Mouse (Mus musculus) heart, postnatal 0 days (tissue): ENCODE results near the gene Klhl32.

Experiments
- CTCF ChIP-seq: IDR thresholded peaks from 2 replicates; pipeline ENCODE4 v1.5.1; 2016; ENCODE audit warnings: antibody characterized with exemption, control low read depth, low read depth
- EP300 ChIP-seq: IDR thresholded peaks from 2 replicates; pipeline ENCODE4 v1.6.1; 2016; ENCODE audit warnings: antibody characterized with exemption, low read depth

- no peak for TF ChIP-seq CTCF
- no peak for TF ChIP-seq EP300
Observed at GRCm38 (mm10) chr4:24792416-24792981, 58.4 kb downstream of the Klhl32 start.
